Mouse (Mus musculus): ENCODE measurements around the gene Pum2.

The Pum2 gene

GRCm38 (mm10) chr12:8793410-8794051, 119.6 kb downstream of the Pum2 start:
- no peak for DNase-seq (ENCODE audit: low spot score in 2 of 2)

- DNase-seq (ENCODE audit: low spot score in 2 of 2): no peak
Observed at GRCm38 (mm10) chr12:8797936-8798335, 124.0 kb downstream of the Pum2 start.

- no peak for DNase-seq (ENCODE audit: low spot score in 2 of 2)
Observed at GRCm38 (mm10) chr12:8798486-8799020, 124.6 kb downstream of the Pum2 start.
